Mouse (Mus musculus): ENCODE results near the gene Olfr1564. TPM values are rescaled to one million over a fixed set of nuclear protein-coding genes. Genes with fewer than 3 reads are reported as not detected.

Olfr1564 gene
- not detected for total RNA-seq (2023)

DNA sequence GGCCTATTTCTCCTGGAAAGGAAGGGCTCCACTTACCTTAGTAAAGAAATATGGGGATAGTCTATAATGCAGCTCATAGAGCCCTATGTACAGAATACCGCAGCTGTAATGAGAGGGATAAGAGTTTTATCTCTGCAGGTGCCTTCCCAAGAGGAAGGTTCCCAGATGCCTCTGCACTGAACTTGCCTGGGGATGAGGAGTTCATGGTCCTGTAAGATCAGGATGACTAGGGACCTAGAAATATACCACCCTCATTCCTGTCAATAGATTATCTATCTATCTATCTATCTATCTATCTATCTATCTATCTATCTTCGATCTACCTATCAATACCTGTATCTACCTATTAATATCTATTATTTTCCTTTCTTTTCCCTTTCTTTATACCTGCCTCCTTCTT is at the start of gene Olfr1564:
Olfr1564 (minus strand) TSS at position 101 of the 400 bp plus-strand sequence.

DNA sequence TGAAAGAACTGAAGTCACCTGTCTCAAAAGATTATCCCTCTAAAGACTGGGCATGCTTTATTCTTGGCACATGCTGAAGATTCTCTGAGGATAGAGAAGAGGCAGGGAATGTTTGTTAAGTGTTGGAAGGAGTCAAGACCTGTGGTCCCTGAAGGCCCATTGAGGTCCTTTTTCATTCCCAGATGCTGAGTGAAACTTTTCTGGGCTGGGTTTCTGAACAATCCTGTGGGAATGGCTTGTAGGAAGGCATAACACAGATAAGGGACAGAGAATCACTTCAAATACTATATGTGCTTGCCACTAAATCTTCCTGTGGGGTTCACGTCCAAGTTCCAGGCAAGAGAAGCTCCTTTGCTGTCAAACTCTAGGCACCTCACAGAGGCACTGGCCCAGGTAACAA is 42.9 kb upstream of the Olfr1564 start, which contains the start of gene Olfr63:
Olfr63 (plus strand) TSS at position 301 of the 400 bp plus-strand sequence.

DNA sequence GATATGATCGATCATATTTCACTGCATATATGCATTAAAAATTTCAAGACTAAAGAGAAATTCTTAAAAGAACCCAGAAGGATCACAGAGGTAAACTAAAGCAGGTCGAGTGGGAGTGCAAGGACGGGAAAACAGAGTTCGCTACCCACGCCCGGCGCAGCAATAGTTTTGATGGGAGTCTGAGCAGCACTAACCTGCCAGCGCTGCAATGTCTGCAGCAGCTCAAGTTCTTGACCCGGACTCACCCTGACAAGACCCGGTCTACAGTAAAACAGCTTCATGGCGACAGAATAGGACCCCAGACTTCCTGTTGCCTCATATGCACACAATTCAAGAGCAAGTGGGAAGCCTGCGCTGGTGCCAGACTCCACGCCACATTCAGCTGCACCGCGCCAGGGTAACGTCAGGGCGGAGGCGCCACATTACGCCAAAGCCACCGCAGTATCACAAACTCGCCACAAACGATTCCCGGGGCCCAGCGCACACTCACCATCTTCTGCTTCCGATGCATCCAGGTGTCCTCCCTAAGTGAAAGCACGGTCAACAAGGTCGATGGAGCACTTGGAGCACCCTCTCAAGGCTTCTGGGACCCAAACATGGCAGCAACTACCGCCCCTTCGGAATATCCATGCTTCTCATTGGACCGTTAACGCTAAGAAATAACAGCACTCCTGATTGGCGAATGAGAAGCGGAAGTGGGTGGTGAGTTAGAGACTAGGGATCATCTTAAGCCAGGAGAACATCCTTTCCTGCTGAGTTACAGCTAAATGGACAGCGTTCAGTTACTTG is 33.2 kb upstream of the Olfr1564 start, which contains the start of gene Zfp955a:
Zfp955a (minus strand) TSS at position 616 of the 789 bp plus-strand sequence.

DNA sequence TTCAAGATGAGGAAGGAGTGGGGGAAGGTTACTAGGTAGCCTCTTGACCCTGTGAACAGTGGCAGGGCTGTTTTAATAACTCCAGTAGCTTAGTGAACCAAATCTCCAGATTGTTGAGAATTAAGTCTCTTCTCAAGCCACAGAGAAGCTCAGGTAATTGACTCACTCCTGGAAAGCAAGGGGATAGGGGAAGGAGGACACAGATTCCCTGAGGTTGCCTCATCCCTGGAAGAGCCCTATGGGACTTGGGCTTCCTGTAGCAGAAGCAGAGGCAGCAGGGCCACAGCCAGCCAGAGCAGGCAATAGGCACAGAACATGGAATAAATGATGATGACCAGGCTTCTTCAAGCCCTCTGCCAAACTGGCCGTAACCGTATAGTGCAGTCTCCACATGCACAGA is 30.5 kb downstream of the Olfr1564 start, which contains the start of gene Olfr239:
Olfr239 (plus strand) TSS at position 301 of the 400 bp plus-strand sequence.

DNA sequence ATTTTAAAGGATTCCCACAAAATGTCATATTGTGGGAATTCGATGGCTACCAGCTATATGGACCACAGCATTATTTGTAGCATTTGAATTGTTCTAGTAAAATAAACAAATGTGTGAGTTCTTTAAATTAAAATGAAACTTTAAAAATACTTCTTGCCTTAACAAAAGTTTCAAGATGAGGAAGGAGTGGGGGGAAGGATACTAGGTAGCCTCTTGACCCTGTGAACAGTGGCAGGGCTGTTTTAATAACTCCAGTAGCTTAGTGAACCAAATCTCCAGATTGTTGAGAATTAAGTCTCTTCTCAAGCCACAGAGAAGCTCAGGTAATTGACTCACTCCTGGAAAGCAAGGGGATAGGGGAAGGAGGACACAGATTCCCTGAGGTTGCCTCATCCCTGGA is 53.3 kb downstream of the Olfr1564 start, which contains the start of gene Olfr55:
Olfr55 (plus strand) TSS at position 301 of the 400 bp plus-strand sequence.

Other genes with a start within 250 kb of the Olfr1564 start
- gene Zfp952, start 228.6 kb downstream of the Olfr1564 start, total RNA-seq (2023), result 1 to 10 TPM; 4.0 to 4.1 TPM
- 1 to 10 TPM; 1.0 to 2.4 TPM for gene Zfp763, start 188.3 kb downstream of the Olfr1564 start, total RNA-seq (2023)
- not detected for gene 4921501E09Rik, start 153.6 kb downstream of the Olfr1564 start, total RNA-seq (2023)
- gene Zfp563, start 132.4 kb downstream of the Olfr1564 start, total RNA-seq (2023), result 1 to 10 TPM; 1.8 to 2.7 TPM
- gene Morc2b, start 82.0 kb downstream of the Olfr1564 start, total RNA-seq (2023), result not detected
- not detected for gene Olfr55, start 53.2 kb downstream of the Olfr1564 start, total RNA-seq (2023)
- gene Olfr239, start 30.4 kb downstream of the Olfr1564 start, total RNA-seq (2023), result not detected
- 1 to 10 TPM; 2.4 to 2.9 TPM for gene Zfp955a, start 33.5 kb upstream of the Olfr1564 start, total RNA-seq (2023)
- under 1 TPM in 1 of 2 experiments, not detected in 1; 0.11 TPM for gene Olfr63, start 43.0 kb upstream of the Olfr1564 start, total RNA-seq (2023)
- gene Zfp955b, start 67.9 kb upstream of the Olfr1564 start, total RNA-seq (2023), result 1 to 10 TPM; 2.5 to 2.6 TPM
- 1 to 10 TPM; 4.1 to 6.0 TPM for gene Zfp81, start 137.2 kb upstream of the Olfr1564 start, total RNA-seq (2023)
- gene Zfp101, start 173.0 kb upstream of the Olfr1564 start, total RNA-seq (2023), result 1 to 10 TPM; 6.0 to 8.0 TPM
- not detected for gene Actl9, start 211.2 kb upstream of the Olfr1564 start, total RNA-seq (2023)

Data from neutrophil, adult 83 days (primary cell).